Mouse (Mus musculus) stomach, embryonic 15.5 days (tissue): ENCODE data around the gene Cd47. TPM values are rescaled to one million over a fixed set of nuclear protein-coding genes. Genes with fewer than 3 reads are reported as not detected.

Source experiments
- ATAC-seq: fragments of 200-750 bp; cut with Nextera tagmentation; 2 replicates; pipeline ENCODE4 v1.8.0; 2017; ENCODE audit warnings: low read depth, moderate number of reproducible peaks, moderate TSS enrichment; ENCODE audit not compliant: insufficient read depth, low FRiP score
- H3K27ac ChIP-seq: fragments of 300-500 bp; sonication (generic); 2 replicates; pipeline ENCODE4 v1.5.1; 2015; ENCODE audit warnings: mild to moderate bottlenecking, inconsistent platforms
- H3K27me3 ChIP-seq: fragments of 300-500 bp; sonication (generic); replicated peaks from 2 replicates; pipeline ENCODE4 v1.6.1; 2015; ENCODE audit warnings: inconsistent platforms
- H3K36me3 ChIP-seq: fragments of 300-500 bp; sonication (generic); 2 replicates; pipeline ENCODE4 v1.6.1; 2015; ENCODE audit warnings: inconsistent platforms
- H3K4me1 ChIP-seq: fragments of 300-500 bp; sonication (generic); 2 replicates; pipeline ENCODE4 v1.6.1; 2015; ENCODE audit warnings: inconsistent platforms
- H3K4me2 ChIP-seq: fragments of 300-500 bp; sonication (generic); 2 replicates; pipeline ENCODE4 v1.6.1; 2015; ENCODE audit warnings: mild to moderate bottlenecking, inconsistent platforms
- H3K4me3 ChIP-seq: fragments of 300-500 bp; sonication (generic); replicated peaks from 2 replicates; pipeline ENCODE4 v1.5.1; 2015; ENCODE audit warnings: inconsistent platforms
- H3K9ac ChIP-seq: fragments of 300-500 bp; sonication (generic); 2 replicates; pipeline ENCODE4 v1.6.1; 2015; ENCODE audit warnings: inconsistent platforms
- H3K9me3 ChIP-seq: fragments of 300-500 bp; sonication (generic); 2 replicates; pipeline ENCODE4 v1.6.1; 2016; ENCODE audit warnings: inconsistent platforms
- WGBS: fragments of 180-500 bp; shearing (Covaris S2); methylation state at CpG from one replicate; pipeline ENCODE4 v1.1.7; 2015; 5-methylcytosine and 5-hydroxymethylcytosine counted together
- polyA plus RNA-seq: library from polyadenylated mRNA; unstranded; fragments of >200 nt; fragmentation: Nextera tagmentation; extraction: Ambion mirVana; gene quantifications from 2 replicates; pipeline ENCODE4 v1.2.1, GENCODE M21; 2015

The Cd47 gene
- polyA plus RNA-seq, 1 experiment from 2014 or later = 103 TPM

DNA sequence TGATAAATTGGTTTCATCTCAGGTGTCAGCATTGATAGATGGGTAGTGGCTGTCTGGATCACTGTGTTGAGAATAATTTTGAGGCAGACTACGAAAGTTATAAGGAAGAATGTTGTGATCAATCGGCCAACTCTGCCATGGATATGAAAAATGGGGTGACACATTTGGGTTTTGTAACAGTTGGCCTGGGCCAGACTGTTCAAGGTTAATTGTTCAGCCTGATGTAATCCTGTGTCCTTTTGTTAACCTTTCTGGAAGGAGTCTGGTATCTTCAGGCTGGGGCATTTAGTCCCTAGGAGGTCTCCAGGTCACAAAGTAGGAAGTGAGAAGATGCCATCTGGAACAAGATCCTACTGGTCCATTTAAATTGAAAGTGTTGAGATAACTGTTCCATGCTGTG lies 4.1 kb upstream of the Cd47 start:
- no peaks in the 10 kb centered on the region for H3K27me3 ChIP-seq
- no peak overlapping the region for H3K4me3 ChIP-seq
- H3K27ac ChIP-seq = no peak overlapping the region
- no peaks in the 10 kb centered on the region; the same call in 1 of the 2 replicates for H3K4me1 ChIP-seq
- no peak for ATAC-seq
- H3K4me2 ChIP-seq = no peak overlapping the region
- H3K9ac ChIP-seq = no peak overlapping the region
- no peaks in the 10 kb centered on the region for H3K36me3 ChIP-seq
- WGBS = 55% methylated on average over 2 of the region's 2 CpGs
- no peaks in the 10 kb centered on the region for H3K9me3 ChIP-seq

DNA sequence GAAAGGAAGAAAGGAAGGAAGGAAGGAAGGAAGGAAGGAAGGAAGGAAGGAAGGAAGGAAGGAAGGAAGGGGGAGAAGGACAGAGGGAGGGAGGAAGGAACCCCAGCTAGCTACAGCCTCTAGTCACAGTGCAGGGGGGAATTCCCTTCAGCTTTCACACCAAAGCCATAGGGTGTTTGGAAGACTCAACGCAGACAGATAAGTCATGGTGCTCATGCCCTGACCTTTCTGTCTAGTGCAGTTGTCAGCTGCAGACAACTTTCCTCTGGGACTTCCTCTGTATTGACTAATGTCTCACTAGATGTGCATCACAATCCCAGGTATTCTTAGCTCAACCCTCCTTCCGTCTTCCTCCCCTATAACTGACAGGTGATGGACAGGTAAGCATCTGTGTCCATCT lies 3.4 kb upstream of the Cd47 start:
- Histone ChIP-seq H3K9me3 (no peaks in the 10 kb centered on the region), H3K4me3 (no peak overlapping the region), H3K4me2 (no peak overlapping the region), H3K36me3 (no peaks in the 10 kb centered on the region), H3K9ac (no peak overlapping the region), H3K4me1 (no peaks in the 10 kb centered on the region; the same call in 1 of the 2 replicates), H3K27ac (no peak overlapping the region), H3K27me3 (no peaks in the 10 kb centered on the region)
- ATAC-seq = no peak
- 79% methylated on average over 2 of the region's 2 CpGs for WGBS

- Histone ChIP-seq H3K27me3 (no peaks in the 10 kb centered on the region), H3K36me3 (no peaks in the 10 kb centered on the region), H3K4me1 (no peaks in the 10 kb centered on the region; the same call in 1 of the 2 replicates), H3K27ac (no peak overlapping the region), H3K9me3 (no peaks in the 10 kb centered on the region), H3K4me3 (no peak overlapping the region), H3K9ac (no peak overlapping the region), H3K4me2 (no peak overlapping the region)
- 70% methylated on average over 6 of the region's 6 CpGs for WGBS
- ATAC-seq = no peak
Measured at GRCm38 (mm10) chr16:49798790-49799189, 1.5 kb upstream of the Cd47 start.

DNA sequence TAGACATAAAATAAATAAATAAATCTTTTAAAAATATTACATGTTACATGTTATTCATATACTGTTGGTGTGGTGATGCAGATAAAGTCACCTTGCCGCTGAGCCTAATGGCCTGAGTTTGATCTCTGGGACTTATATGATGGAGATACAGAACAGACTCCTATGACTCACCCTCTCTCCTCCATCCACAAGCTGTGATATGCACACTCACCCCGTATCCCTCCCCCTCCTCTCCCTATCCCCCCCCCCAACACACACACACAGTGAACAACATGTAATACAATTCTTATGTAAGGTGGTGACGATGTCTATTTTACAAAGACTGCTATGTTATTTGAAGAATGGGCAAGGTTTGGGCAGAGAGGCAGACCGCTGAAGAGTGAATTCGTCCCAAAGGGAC lies 663 bp downstream of the Cd47 start:
- ATAC-seq = no peak
- no peak overlapping the region for H3K4me2 ChIP-seq

GRCm38 (mm10) chr16:49801399-49801798 lies 1.1 kb downstream of the Cd47 start:
- Histone ChIP-seq H3K9ac (no peak overlapping the region), H3K27ac (no peak overlapping the region), H3K4me3 (no peak overlapping the region), H3K36me3 (no peaks in the 10 kb centered on the region), H3K9me3 (no peaks in the 10 kb centered on the region), H3K4me2 (no peak overlapping the region), H3K4me1 (peaks cover 5% of the 10 kb centered on the region; the same call in 1 of the 2 replicates), H3K27me3 (no peaks in the 10 kb centered on the region)
- 46% methylated on average over 5 of the region's 5 CpGs for WGBS
- ATAC-seq = no peak

More for the DNA sequence above, 663 bp downstream of the Cd47 start:
- 57% methylated on average over 5 of the region's 5 CpGs for WGBS
- H3K27me3 ChIP-seq = no peaks in the 10 kb centered on the region
- H3K36me3 ChIP-seq = no peaks in the 10 kb centered on the region
- H3K9me3 ChIP-seq = no peaks in the 10 kb centered on the region
- no peak overlapping the region for H3K4me3 ChIP-seq
- peaks cover 5% of the 10 kb centered on the region; the same call in 1 of the 2 replicates for H3K4me1 ChIP-seq
- H3K27ac ChIP-seq = peak overlapping the region; percentile 3; the same call in 1 of the 2 replicates
- H3K9ac ChIP-seq = no peak overlapping the region

DNA sequence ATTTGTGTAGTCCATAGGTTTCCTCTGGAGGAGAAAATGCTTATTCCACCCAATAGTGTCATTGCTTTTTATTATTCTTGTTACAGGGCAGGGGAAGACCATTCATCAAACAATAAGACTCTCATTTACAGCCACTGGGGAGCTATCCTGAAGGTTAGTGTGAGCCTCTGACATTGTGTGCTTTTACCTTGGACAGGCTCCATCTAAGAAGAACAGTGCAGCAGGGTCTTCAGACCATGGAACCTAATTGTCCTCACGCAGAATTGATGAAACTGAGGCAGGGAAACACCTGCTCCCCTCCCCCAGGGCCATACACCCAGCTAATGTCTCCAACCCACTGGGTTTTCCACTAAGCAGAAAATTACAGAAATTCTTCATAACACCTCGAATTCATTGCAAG lies 2.7 kb downstream of the Cd47 start:
- H3K4me1 ChIP-seq = peaks cover 5% of the 10 kb centered on the region; the same call in 1 of the 2 replicates
- H3K36me3 ChIP-seq = no peaks in the 10 kb centered on the region
- H3K9ac ChIP-seq = no peak overlapping the region
- no peaks in the 10 kb centered on the region for H3K9me3 ChIP-seq
- H3K4me2 ChIP-seq = no peak overlapping the region
- no peak overlapping the region for H3K27ac ChIP-seq
- H3K27me3 ChIP-seq = no peaks in the 10 kb centered on the region
- H3K4me3 ChIP-seq = no peak overlapping the region
- no peak for ATAC-seq
- WGBS = 69% methylated on average over 2 of the region's 2 CpGs

GRCm38 (mm10) chr16:49803932-49804461 lies 3.7 kb downstream of the Cd47 start:
- Histone ChIP-seq H3K4me3 (peak overlapping the region; percentile 19), H3K9ac (no peak overlapping the region), H3K9me3 (no peaks in the 10 kb centered on the region), H3K4me1 (peaks cover 5% of the 10 kb centered on the region; the same call in 1 of the 2 replicates), H3K4me2 (peak overlapping the region; percentile 52), H3K27me3 (no peaks in the 10 kb centered on the region), H3K36me3 (no peaks in the 10 kb centered on the region), H3K27ac (no peak overlapping the region)
- ATAC-seq = no peak
- WGBS = 8% methylated on average over 12 of the region's 12 CpGs

DNA sequence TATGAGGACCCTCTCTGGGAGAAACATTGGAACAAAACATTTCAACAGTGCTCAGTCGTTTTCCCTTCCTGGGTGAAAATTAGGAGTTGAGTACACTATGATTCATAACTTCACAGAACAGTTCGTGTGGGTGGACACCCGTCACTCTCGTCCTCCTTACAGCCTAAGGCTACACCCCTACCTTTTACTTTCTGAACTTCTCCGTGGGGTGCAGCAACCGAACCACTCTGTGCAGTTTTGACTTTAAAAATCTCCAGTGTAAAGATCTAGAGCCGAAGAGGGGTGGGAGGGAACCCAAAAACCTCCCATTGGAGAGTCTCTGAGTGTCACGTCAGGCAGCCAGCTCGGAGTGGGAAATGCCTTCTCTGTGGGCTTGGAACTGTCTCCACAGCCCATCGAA lies 6.6 kb downstream of the Cd47 start:
- Histone ChIP-seq H3K27me3 (no peaks in the 10 kb centered on the region), H3K27ac (no peak overlapping the region), H3K4me2 (no peak overlapping the region), H3K4me1 (peaks cover 5% of the 10 kb centered on the region; the same call in 1 of the 2 replicates), H3K36me3 (no peaks in the 10 kb centered on the region), H3K4me3 (no peak overlapping the region), H3K9ac (no peak overlapping the region), H3K9me3 (no peaks in the 10 kb centered on the region)
- no peak for ATAC-seq
- 81% methylated on average over 10 of the region's 10 CpGs for WGBS

- Histone ChIP-seq H3K27me3 (no peaks in the 10 kb centered on the region), H3K9me3 (no peaks in the 10 kb centered on the region), H3K4me1 (peaks cover 5% of the 10 kb centered on the region; the same call in 1 of the 2 replicates), H3K27ac (no peak overlapping the region), H3K4me3 (no peak overlapping the region), H3K9ac (no peak overlapping the region), H3K4me2 (no peak overlapping the region), H3K36me3 (no peaks in the 10 kb centered on the region)
- ATAC-seq = no peak
- WGBS = 67% methylated on average over 7 of the region's 7 CpGs
Measured at GRCm38 (mm10) chr16:49807419-49807841, 7.1 kb downstream of the Cd47 start.

- Histone ChIP-seq H3K4me2 (no peak overlapping the region), H3K4me1 (peaks cover 5% of the 10 kb centered on the region; the same call in 1 of the 2 replicates), H3K27ac (no peak overlapping the region), H3K4me3 (no peak overlapping the region), H3K36me3 (no peaks in the 10 kb centered on the region), H3K27me3 (no peaks in the 10 kb centered on the region), H3K9ac (no peak overlapping the region), H3K9me3 (no peaks in the 10 kb centered on the region)
- no peak for ATAC-seq
- WGBS = 66% methylated on average over 18 of the region's 18 CpGs
Measured at GRCm38 (mm10) chr16:49807862-49808430, 7.6 kb downstream of the Cd47 start.

- H3K9ac ChIP-seq = no peak overlapping the region
- H3K9me3 ChIP-seq = no peaks in the 10 kb centered on the region
- no peak overlapping the region for H3K4me3 ChIP-seq
- H3K27me3 ChIP-seq = no peaks in the 10 kb centered on the region
- ATAC-seq = no peak
- H3K27ac ChIP-seq = no peak overlapping the region
- H3K4me2 ChIP-seq = no peak overlapping the region
- 65% methylated on average over 2 of the region's 2 CpGs for WGBS
- no peaks in the 10 kb centered on the region for H3K4me1 ChIP-seq
- no peaks in the 10 kb centered on the region for H3K36me3 ChIP-seq
Measured at GRCm38 (mm10) chr16:49811897-49812296, 11.6 kb downstream of the Cd47 start.

GRCm38 (mm10) chr16:49812821-49813616 lies 12.7 kb downstream of the Cd47 start:
- no peak for ATAC-seq
- no peak overlapping the region for H3K27ac ChIP-seq
- H3K27me3 ChIP-seq = no peaks in the 10 kb centered on the region
- H3K9ac ChIP-seq = no peak overlapping the region
- H3K9me3 ChIP-seq = no peaks in the 10 kb centered on the region
- H3K4me3 ChIP-seq = no peak overlapping the region
- no peaks in the 10 kb centered on the region for H3K4me1 ChIP-seq
- no peak overlapping the region for H3K4me2 ChIP-seq
- 69% methylated on average over 10 of the region's 10 CpGs for WGBS
- no peaks in the 10 kb centered on the region for H3K36me3 ChIP-seq
